Mouse (Mus musculus) liver, embryonic 16.5 days (tissue): ENCODE results near the gene Oaz1. TPM values are rescaled to one million over a fixed set of nuclear protein-coding genes. Genes with fewer than 3 reads are reported as not detected.
A peak's percentile ranks its signal among the peaks of the same experiment; 100 is the strongest.

Experiments
- ATAC-seq: fragments of 200-750 bp; cut with Nextera tagmentation; 2 replicates; pipeline ENCODE4 v1.8.0; 2017; ENCODE audit warnings: low read depth, mild to moderate bottlenecking, moderate number of reproducible peaks, moderate library complexity
- H3K27ac ChIP-seq: fragments of 300-500 bp; sonication (generic); 2 replicates; pipeline ENCODE4 v1.5.1; 2014; ENCODE audit warnings: mild to moderate bottlenecking, low read length
- H3K27me3 ChIP-seq: fragments of 300-500 bp; sonication (generic); 2 replicates; pipeline ENCODE4 v1.6.1; 2014; ENCODE audit warnings: low read depth, low read length, mixed read lengths; ENCODE audit not compliant: control insufficient read depth, insufficient read depth
- H3K36me3 ChIP-seq: fragments of 300-500 bp; sonication (generic); 2 replicates; pipeline ENCODE4 v1.6.1; 2014; ENCODE audit warnings: mild to moderate bottlenecking; ENCODE audit not compliant: control insufficient read depth, insufficient read depth
- H3K4me1 ChIP-seq: fragments of 300-500 bp; sonication (generic); 2 replicates; pipeline ENCODE4 v1.6.1; 2014; ENCODE audit warnings: low read depth, low read length, mixed read lengths; ENCODE audit not compliant: control insufficient read depth
- H3K4me2 ChIP-seq: fragments of 300-500 bp; sonication (generic); 2 replicates; pipeline ENCODE4 v1.6.1; 2014; ENCODE audit warnings: low read depth, low read length, mixed read lengths
- H3K4me3 ChIP-seq: fragments of 300-500 bp; sonication (generic); 2 replicates; pipeline ENCODE4 v1.5.1; 2014; ENCODE audit warnings: low read depth, mild to moderate bottlenecking, low read length
- H3K9ac ChIP-seq: fragments of 300-500 bp; sonication (generic); 2 replicates; pipeline ENCODE4 v1.6.1; 2014; ENCODE audit warnings: low read depth, low read length
- H3K9me3 ChIP-seq: fragments of 300-500 bp; sonication (generic); replicated peaks from 2 replicates; pipeline ENCODE4 v1.6.1; 2016; ENCODE audit warnings: low read length; ENCODE audit not compliant: control insufficient read depth
- WGBS: fragments of 180-500 bp; shearing (Covaris S2); extraction: QIAGEN DNeasy Blood & Tissue Kit; methylation state at CpG from one replicate; pipeline ENCODE4 v1.1.7; 2014; ENCODE audit not compliant: insufficient replicate concordance; 5-methylcytosine and 5-hydroxymethylcytosine counted together
- polyA plus RNA-seq: library from polyadenylated mRNA; unstranded; fragments of >200 nt; fragmentation: Nextera tagmentation; extraction: Ambion mirVana; gene quantifications from 2 replicates; pipeline ENCODE4 v1.2.1, GENCODE M21; 2015

The Oaz1 gene
- polyA plus RNA-seq, 1 experiment from 2014 or later = 1,382 TPM

GRCm38 (mm10) chr10:80858350-80858935 is 32.0 kb downstream of the Oaz1 start:
- peak; percentile 85 for ATAC-seq
- peak overlapping the region; percentile 98 for H3K9ac ChIP-seq
- H3K27ac ChIP-seq = peak overlapping the region; percentile 99
- H3K9me3 ChIP-seq = no peaks in the 10 kb centered on the region
- H3K4me2 ChIP-seq = peak overlapping the region; percentile 96
- H3K4me3 ChIP-seq = peak overlapping the region; percentile 96
- H3K27me3 ChIP-seq = no peaks in the 10 kb centered on the region
- peaks cover 22% of the 10 kb centered on the region for H3K36me3 ChIP-seq
- WGBS = 21% methylated on average over 7 of the region's 7 CpGs
- H3K4me1 ChIP-seq = peaks cover 76% of the 10 kb centered on the region

DNA sequence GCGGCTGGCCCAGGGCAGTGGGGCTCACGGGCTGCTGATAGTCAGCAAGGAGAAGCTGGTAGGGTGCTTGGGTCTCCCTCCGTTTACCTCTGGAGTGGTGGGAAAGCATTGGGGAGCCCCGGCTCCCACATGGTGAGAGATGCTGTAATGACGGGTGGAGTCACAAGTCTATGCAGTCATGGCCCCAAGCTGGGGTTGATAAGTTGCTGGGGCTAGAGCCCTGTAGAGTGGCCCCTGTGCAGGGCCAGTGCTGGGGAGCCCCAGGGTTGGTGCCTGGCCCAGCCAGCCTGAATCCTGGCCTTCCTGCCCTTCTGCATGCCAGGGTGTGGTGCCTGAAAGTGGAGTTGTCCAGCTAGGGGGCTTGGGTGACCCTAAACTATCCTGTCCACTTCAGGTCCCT is 35.8 kb downstream of the Oaz1 start:
- peak overlapping the region; percentile 11; the same call in 1 of the 2 replicates for H3K4me3 ChIP-seq
- 60% methylated on average over 5 of the region's 5 CpGs for WGBS

DNA sequence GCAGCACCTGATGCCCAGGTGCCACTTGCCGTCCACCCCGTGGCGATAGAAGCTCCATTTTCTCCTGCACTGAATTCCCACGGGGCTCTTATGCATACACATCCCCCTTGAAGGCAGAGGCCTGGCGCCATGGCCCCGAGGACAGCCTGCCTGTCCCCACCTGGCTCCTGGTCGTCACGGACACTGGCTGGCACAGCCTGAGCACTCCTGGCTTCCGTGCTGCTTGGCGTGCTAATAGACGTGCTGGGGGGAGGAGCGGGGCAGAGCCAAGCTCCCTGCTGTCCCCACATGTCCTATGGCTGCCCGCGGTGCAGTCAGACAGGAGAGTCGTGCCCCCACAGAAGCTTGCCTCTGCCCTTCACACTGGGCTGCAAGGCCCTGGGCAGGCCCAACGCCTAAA is 38.0 kb downstream of the Oaz1 start:
- peaks cover 39% of the 10 kb centered on the region for H3K4me1 ChIP-seq
- no peak overlapping the region for H3K27ac ChIP-seq
- H3K36me3 ChIP-seq = peaks cover 66% of the 10 kb centered on the region
- no peak overlapping the region for H3K9ac ChIP-seq
- H3K4me2 ChIP-seq = no peak overlapping the region
- 90% methylated on average over 16 of the region's 16 CpGs for WGBS
- ATAC-seq = no peak
- H3K4me3 ChIP-seq = no peak overlapping the region
- no peaks in the 10 kb centered on the region for H3K9me3 ChIP-seq
- H3K27me3 ChIP-seq = no peaks in the 10 kb centered on the region

More for the DNA sequence above, 35.8 kb downstream of the Oaz1 start:
- H3K36me3 ChIP-seq = peaks cover 59% of the 10 kb centered on the region
- peak overlapping the region; percentile 77 for H3K27ac ChIP-seq
- no peaks in the 10 kb centered on the region for H3K9me3 ChIP-seq
- peak overlapping the region; percentile 12 for H3K9ac ChIP-seq
- ATAC-seq = 0 out of 2 replicates have a peak, but pooled peaks have one; percentile 14
- H3K27me3 ChIP-seq = no peaks in the 10 kb centered on the region
- H3K4me2 ChIP-seq = peak overlapping the region; percentile 27
- peaks cover 56% of the 10 kb centered on the region for H3K4me1 ChIP-seq

DNA sequence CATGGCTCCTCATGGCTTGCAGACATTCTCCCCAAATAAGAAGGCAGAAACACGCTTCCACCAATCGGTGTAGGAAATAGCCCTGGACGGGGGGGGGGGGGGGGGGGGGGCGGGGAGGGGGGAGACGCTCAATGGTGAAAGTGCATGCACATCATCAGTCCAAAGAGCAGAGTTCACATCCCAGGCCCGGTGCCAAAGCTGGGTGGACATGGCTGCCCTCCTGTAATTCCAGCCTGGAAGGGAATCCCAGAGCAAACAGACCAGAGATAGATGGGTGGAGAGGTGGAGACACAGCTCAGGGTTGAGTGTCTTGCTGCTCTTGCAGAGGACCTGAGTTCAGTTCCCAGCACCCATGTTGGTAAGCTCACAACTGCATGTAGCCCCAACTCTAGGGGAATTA is 44.5 kb downstream of the Oaz1 start:
- Histone ChIP-seq H3K9ac (no peak overlapping the region), H3K27ac (no peak overlapping the region), H3K4me1 (peaks cover 2% of the 10 kb centered on the region), H3K9me3 (no peaks in the 10 kb centered on the region), H3K4me3 (no peak overlapping the region), H3K27me3 (peaks cover 3% of the 10 kb centered on the region; the same call in 1 of the 2 replicates), H3K4me2 (no peak overlapping the region), H3K36me3 (peaks cover 21% of the 10 kb centered on the region)
- WGBS = 69% methylated on average over 3 of the region's 6 CpGs
- no peak for ATAC-seq

GRCm38 (mm10) chr10:80871581-80871980 is 45.1 kb downstream of the Oaz1 start, which contains the start of gene Tmprss9:
Tmprss9 (plus strand) TSS chr10:80871848.
- ATAC-seq = no peak
- Histone ChIP-seq H3K9ac (no peak within 1 kb of the TSS), H3K4me2 (no peak within 1 kb of the TSS), H3K36me3 (peaks cover 15% of the 10 kb centered on the region), H3K27ac (no peak within 1 kb of the TSS), H3K4me3 (no peak within 1 kb of the TSS), H3K4me1 (peaks cover 5% of the 10 kb centered on the region), H3K9me3 (no peaks in the 10 kb centered on the region), H3K27me3 (peaks cover 3% of the 10 kb centered on the region; the same call in 1 of the 2 replicates)
- 21% methylated on average over 9 of the region's 9 CpGs for WGBS

DNA sequence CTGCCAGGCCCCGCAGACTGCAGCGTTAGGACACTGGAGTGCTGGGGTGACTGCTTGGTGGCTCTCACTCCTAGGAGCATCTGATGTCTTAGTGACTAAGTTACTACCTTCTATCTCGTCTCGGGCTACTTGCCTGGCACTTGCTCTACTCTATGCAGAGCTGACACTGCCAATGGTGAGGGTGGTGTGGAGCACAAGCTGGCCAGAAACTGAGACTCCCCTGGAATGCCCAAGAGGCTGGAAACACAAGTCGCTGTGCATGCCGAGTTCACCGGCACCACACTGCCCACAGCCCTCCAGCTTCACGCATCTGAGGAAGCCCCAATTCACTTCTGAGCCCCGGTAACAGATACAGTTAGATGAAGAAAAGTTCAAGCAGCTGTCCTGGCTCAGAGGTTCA is 47.6 kb downstream of the Oaz1 start:
- peaks cover 6% of the 10 kb centered on the region for H3K4me1 ChIP-seq
- H3K27me3 ChIP-seq = peaks cover 3% of the 10 kb centered on the region; the same call in 1 of the 2 replicates
- no peak for ATAC-seq
- no peaks in the 10 kb centered on the region for H3K9me3 ChIP-seq
- no peak overlapping the region for H3K4me3 ChIP-seq
- no peaks in the 10 kb centered on the region for H3K36me3 ChIP-seq
- no peak overlapping the region for H3K27ac ChIP-seq
- H3K4me2 ChIP-seq = no peak overlapping the region
- WGBS = 76% methylated on average over 9 of the region's 9 CpGs
- H3K9ac ChIP-seq = no peak overlapping the region

- H3K27me3 ChIP-seq = peaks cover 3% of the 10 kb centered on the region; the same call in 1 of the 2 replicates
- H3K4me1 ChIP-seq = peaks cover 25% of the 10 kb centered on the region
- no peaks in the 10 kb centered on the region for H3K9me3 ChIP-seq
- H3K36me3 ChIP-seq = no peaks in the 10 kb centered on the region
- ATAC-seq = no peak
- H3K4me2 ChIP-seq = no peak overlapping the region
- no peak overlapping the region for H3K9ac ChIP-seq
- H3K27ac ChIP-seq = no peak overlapping the region
- H3K4me3 ChIP-seq = no peak overlapping the region
- 24% methylated on average over 5 of the region's 5 CpGs for WGBS
Observed at GRCm38 (mm10) chr10:80876028-80876427, 49.6 kb downstream of the Oaz1 start.

DNA sequence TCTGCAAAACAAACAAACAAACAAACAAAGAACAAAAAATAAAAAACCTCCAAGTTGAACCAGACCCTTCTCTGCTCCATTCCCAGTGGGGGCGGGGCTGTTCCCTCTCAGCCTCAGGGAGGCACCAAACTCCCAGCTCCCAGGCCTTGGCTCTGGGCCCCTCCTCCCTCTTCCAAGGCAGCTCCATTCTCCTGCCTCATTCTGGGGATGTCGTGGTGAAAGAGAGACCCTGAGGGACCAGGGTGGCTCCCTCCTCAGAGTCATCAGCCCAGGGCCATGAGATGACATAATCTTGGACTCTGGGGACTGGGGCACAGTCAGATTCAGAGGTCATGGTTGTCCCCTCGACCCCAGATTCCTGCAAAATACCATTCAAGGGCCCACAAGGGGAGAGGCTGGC is 50.1 kb downstream of the Oaz1 start:
- H3K9ac ChIP-seq = no peak overlapping the region

More for the DNA sequence above, 50.1 kb downstream of the Oaz1 start:
- no peaks in the 10 kb centered on the region for H3K9me3 ChIP-seq
- peak overlapping the region; percentile 27; the same call in 1 of the 2 replicates for H3K27ac ChIP-seq
- 46% methylated on average over 3 of the region's 3 CpGs for WGBS
- peaks cover 23% of the 10 kb centered on the region for H3K4me1 ChIP-seq
- no peak overlapping the region for H3K4me2 ChIP-seq
- H3K27me3 ChIP-seq = peaks cover 2% of the 10 kb centered on the region; the same call in 1 of the 2 replicates
- H3K36me3 ChIP-seq = no peaks in the 10 kb centered on the region
- no peak overlapping the region for H3K4me3 ChIP-seq
- no peak for ATAC-seq
